15 mouse cellular contexts compared by ENCODE assay signal in the genomic region with DNA sequence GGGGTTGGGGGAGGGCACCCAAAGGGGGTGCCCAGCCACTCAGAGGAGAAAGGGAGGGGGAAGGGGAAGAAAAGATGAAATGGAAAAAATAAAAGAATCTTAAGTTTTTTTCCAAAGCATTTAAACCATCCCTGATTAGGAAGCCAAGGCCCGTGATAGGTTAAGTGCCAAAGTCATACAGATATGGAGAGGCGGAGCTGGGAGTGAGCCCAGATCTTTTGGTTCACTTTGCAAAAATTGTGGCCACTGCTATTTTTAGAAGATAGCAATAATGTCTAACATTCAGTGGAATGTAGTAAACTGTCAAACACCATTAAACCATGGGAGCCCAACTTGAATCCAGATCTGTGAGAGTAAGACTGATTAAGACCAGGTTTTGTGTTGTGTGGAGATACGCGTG.
DNase-seq lines count a peak whose midpoint lies in the region; ATAC-seq and TF ChIP-seq lines count a peak whose summit lies in the region.
"Had no signal": no experiment of that assay in that cellular context is flagged by ENCODE, and none has a peak within 500 bp of the region (broad histone marks: within the 10 kb centered on the region; RNA-seq: fewer than 3 reads in every experiment).

No protein-coding gene starts in this region.

- DNase-seq in lung, embryonic 14.5 days: peak; percentile 48
- DNase-seq in lung, postnatal 14 days: no peak
- DNase-seq in Muller cell, postnatal 12 days (ENCODE audit: inconsistent ontology term): peak; percentile 12
- no peak for DNase-seq in left cerebral cortex, postnatal 36 days (ENCODE audit: low spot score in 2 of 2)
- DNase-seq in left cerebral cortex, postnatal 10 days (ENCODE audit: extremely low spot score in 1 of 2, low spot score in 2 of 2): no peak
- DNase-seq: adrenal gland, postnatal 10 days; cerebellum, adult 2 months; left cerebral cortex, postnatal 4 days; right cerebral cortex, postnatal 14 days; thymus, postnatal 25 days had no signal

- H3K4me2 ChIP-seq in lung, embryonic 14.5 days: no peak overlapping the region
- H3K4me2 ChIP-seq: lung, embryonic 15.5 days had no signal

- no peak for ATAC-seq in lung, embryonic 14.5 days (ENCODE audit: insufficient read depth)
- ATAC-seq in erythroid progenitor cell, adult 5-6 weeks (replicated peaks; ENCODE audit: low FRiP score, poor library complexity, severe bottlenecking): peak; percentile 50; the same call in 1 of the 2 replicates
- ATAC-seq in megakaryocyte progenitor cell, adult 5-6 weeks (replicated peaks; ENCODE audit: poor library complexity): peak; percentile 42
- ATAC-seq: forebrain, embryonic 16.5 days had no signal

- WGBS in lung, embryonic 14.5 days: 82% methylated on average over 4 of the region's 4 CpGs

- intact Hi-C loops in left cerebral cortex, postnatal 36 days (cut with DNase I): no loop called here
- intact Hi-C loops in left cerebral cortex, postnatal 10 days (cut with DNase I): no loop called here

- no peaks in the 10 kb centered on the region for H3K9me3 ChIP-seq in lung, embryonic 14.5 days (ENCODE audit: low read depth, low read length)
- H3K9me3 ChIP-seq: lung, embryonic 15.5 days had no signal

- H3K27me3 ChIP-seq in lung, embryonic 14.5 days (ENCODE audit: insufficient read depth, low read length): no peaks in the 10 kb centered on the region
- H3K27me3 ChIP-seq: lung, embryonic 15.5 days; megakaryocyte, embryonic 14.5 days had no signal

- no peak overlapping the region for H3K4me3 ChIP-seq in lung, embryonic 14.5 days (ENCODE audit: low read depth, low read length)
- H3K4me3 ChIP-seq: lung, embryonic 15.5 days; megakaryocyte, embryonic 14.5 days had no signal

- H3K36me3 ChIP-seq in lung, embryonic 14.5 days (ENCODE audit: insufficient read depth): no peaks in the 10 kb centered on the region
- H3K36me3 ChIP-seq: lung, embryonic 15.5 days had no signal

- H3K9ac ChIP-seq in lung, embryonic 14.5 days: no peak overlapping the region
- H3K9ac ChIP-seq: lung, embryonic 15.5 days had no signal

- H3K4me1 ChIP-seq in lung, embryonic 14.5 days (ENCODE audit: insufficient read depth): no peaks in the 10 kb centered on the region
- H3K4me1 ChIP-seq: megakaryocyte, embryonic 14.5 days had no signal

- H3K27ac ChIP-seq in lung, embryonic 14.5 days (ENCODE audit: low read depth): no peak overlapping the region
- H3K27ac ChIP-seq: lung, embryonic 15.5 days had no signal

- no peak for TF ChIP-seq CTCF in lung, embryonic 14.5 days (IDR thresholded peaks at IDR 0.05; ENCODE audit: low read depth)

Comparison
In these comparisons a context has a peak if more than half of its experiments do, and no peak if none do; other contexts are left out.
1. DNase-seq: peak in lung, embryonic 14.5 days (single experiment) and Muller cell, postnatal 12 days (single experiment); none in lung, postnatal 14 days (single experiment), left cerebral cortex, postnatal 36 days (0 of 2) and left cerebral cortex, postnatal 10 days (0 of 2).